Comparison of ENCODE assay signal across 20 mouse cellular contexts in the genomic region with DNA sequence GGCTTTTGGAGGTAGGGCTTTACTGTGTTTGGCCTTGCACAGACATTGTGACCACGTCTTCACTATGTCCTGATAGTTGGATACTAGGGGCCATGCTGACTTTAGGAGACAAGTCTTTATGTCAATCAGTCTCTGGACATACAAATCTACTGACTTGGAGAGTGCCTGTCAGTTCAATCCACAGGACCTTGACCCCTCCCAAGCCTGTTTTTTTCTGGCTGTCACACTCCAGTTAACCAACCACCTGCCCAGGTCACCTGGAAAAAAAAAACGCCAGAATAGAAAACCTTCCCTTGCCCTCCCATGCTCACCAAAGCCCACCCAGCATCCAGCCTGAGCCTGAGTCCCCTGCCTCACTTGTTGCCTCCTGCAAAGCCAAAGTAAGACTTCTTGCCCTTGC.
"Had no signal": no experiment of that assay in that cellular context is flagged by ENCODE, and none has a peak within 500 bp of the region (broad histone marks: within the 10 kb centered on the region; RNA-seq: fewer than 3 reads in every experiment).

No protein-coding gene starts in this region.

- H3K27me3 ChIP-seq: liver, embryonic 15.5 days; lung, embryonic 15.5 days; midbrain, embryonic 13.5 days; neural tube, embryonic 13.5 days; stomach, embryonic 15.5 days had no signal

- ATAC-seq: intestine, postnatal 0 days; midbrain, embryonic 13.5 days; midbrain, embryonic 16.5 days had no signal

- H3K4me2 ChIP-seq: liver, embryonic 11.5 days; liver, embryonic 15.5 days; lung, embryonic 15.5 days; midbrain, embryonic 13.5 days; neural tube, embryonic 13.5 days; stomach, embryonic 15.5 days had no signal

- H3K4me1 ChIP-seq: liver, embryonic 15.5 days; megakaryocyte, embryonic 14.5 days had no signal

- H3K4me3 ChIP-seq: layer of hippocampus, adult 2 months; liver, embryonic 15.5 days; lung, embryonic 15.5 days; megakaryocyte, embryonic 14.5 days; midbrain, embryonic 10.5 days; midbrain, embryonic 13.5 days; myocyte; neural tube, embryonic 13.5 days; stomach, embryonic 15.5 days had no signal

- H3K27ac ChIP-seq: layer of hippocampus, adult 2 months; liver, embryonic 15.5 days; lung, embryonic 15.5 days; midbrain, embryonic 10.5 days; midbrain, embryonic 13.5 days; neural tube, embryonic 13.5 days; stomach, embryonic 15.5 days had no signal

- H3K9ac ChIP-seq: liver, embryonic 15.5 days; lung, embryonic 15.5 days; midbrain, embryonic 13.5 days; neural tube, embryonic 13.5 days; stomach, embryonic 15.5 days had no signal

- DNase-seq: layer of hippocampus, adult 9-11 months; lung, adult 18-20 months; lung, postnatal 10 days; lung, postnatal 36 days; retina, postnatal 1 day; right cerebral cortex, postnatal 25 days; spleen, adult 18-20 months; thymus, postnatal 25 days had no signal

- H3K9me3 ChIP-seq: liver, embryonic 15.5 days; lung, embryonic 15.5 days; midbrain, embryonic 10.5 days; midbrain, embryonic 13.5 days; neural tube, embryonic 13.5 days; stomach, embryonic 15.5 days had no signal

- H3K36me3 ChIP-seq: liver, embryonic 15.5 days; lung, embryonic 15.5 days; midbrain, embryonic 10.5 days; midbrain, embryonic 13.5 days; neural tube, embryonic 13.5 days; stomach, embryonic 15.5 days had no signal
